Mouse (Mus musculus): ENCODE results near the gene P2rx1. TPM values are rescaled to one million over a fixed set of nuclear protein-coding genes. Genes with fewer than 3 reads are reported as not detected.

Gene P2rx1
- total RNA-seq, 2 experiments from 2014 or later, result 0.15 to 0.44 TPM

GRCm38 (mm10) chr11:72962378-72962777 is 36.5 kb upstream of the P2rx1 start:
- Histone ChIP-seq H3K4me3 (no peak overlapping the region), H3K27ac (no peak overlapping the region)
- TF ChIP-seq CTCF (conservative IDR thresholded peaks at IDR 0.05), result no peak
- no peak for DNase-seq (ENCODE audit: low spot score in 2 of 2)

DNA sequence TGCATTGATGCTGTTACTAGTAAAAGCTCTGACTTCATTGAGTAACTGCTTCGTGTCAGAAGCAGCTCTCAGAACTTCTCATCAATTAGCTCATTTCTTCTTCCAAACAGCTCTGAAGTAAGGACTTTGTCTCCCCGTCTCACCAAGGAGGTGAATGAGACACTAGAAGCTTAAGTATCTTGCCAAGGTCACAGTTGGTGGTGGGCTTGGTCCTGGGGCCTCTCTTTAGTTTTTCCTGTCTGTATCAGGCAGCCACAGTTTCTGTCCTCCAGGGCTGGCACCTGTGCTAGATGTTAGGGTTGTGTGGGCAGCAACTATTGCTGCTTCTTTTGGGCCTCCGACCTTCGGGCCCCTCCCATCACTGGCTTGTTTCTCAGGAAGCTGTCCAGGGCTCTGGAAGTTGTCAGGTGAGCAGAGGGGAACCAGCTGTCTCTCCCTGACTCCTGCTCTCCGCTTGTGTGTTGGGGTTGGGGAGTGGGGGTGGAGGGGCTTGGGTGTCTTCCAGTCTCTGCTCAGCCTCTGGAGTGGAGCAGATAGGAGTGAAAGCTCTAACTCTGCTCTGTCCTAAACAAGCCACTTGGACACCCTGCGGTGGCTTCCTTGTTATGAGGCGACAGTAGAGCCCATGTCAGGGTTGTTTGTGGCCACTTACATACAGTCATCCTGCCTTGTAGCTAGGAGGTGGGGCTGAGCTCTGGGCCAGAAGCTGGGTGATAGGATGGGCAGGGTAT is 35.7 kb upstream of the P2rx1 start:
- DNase-seq (ENCODE audit: low spot score in 2 of 2), result no peak
- TF ChIP-seq CTCF (conservative IDR thresholded peaks at IDR 0.05), result no peak
- Histone ChIP-seq H3K4me3 (no peak overlapping the region), H3K27ac (no peak overlapping the region)

- no peak overlapping the region for H3K27ac ChIP-seq
- DNase-seq (ENCODE audit: low spot score in 2 of 2), result no peak
- H3K4me3 ChIP-seq, result no peak overlapping the region
- TF ChIP-seq CTCF (conservative IDR thresholded peaks at IDR 0.05), result no peak
Observed at GRCm38 (mm10) chr11:72963789-72964294, 35.1 kb upstream of the P2rx1 start.

GRCm38 (mm10) chr11:72974995-72975503 is 23.9 kb upstream of the P2rx1 start:
- Histone ChIP-seq H3K4me3 (no peak overlapping the region), H3K27ac (no peak overlapping the region)
- DNase-seq (ENCODE audit: low spot score in 2 of 2), result no peak

GRCm38 (mm10) chr11:72982516-72982915 is 16.4 kb upstream of the P2rx1 start:
- no peak overlapping the region for H3K4me3 ChIP-seq
- TF ChIP-seq CTCF (conservative IDR thresholded peaks at IDR 0.05), result no peak
- DNase-seq (ENCODE audit: low spot score in 2 of 2), result no peak
- no peak overlapping the region for H3K27ac ChIP-seq

More at GRCm38 (mm10) chr11:72974995-72975503, 23.9 kb upstream of the P2rx1 start:
- no peak for TF ChIP-seq CTCF (conservative IDR thresholded peaks at IDR 0.05)

DNA sequence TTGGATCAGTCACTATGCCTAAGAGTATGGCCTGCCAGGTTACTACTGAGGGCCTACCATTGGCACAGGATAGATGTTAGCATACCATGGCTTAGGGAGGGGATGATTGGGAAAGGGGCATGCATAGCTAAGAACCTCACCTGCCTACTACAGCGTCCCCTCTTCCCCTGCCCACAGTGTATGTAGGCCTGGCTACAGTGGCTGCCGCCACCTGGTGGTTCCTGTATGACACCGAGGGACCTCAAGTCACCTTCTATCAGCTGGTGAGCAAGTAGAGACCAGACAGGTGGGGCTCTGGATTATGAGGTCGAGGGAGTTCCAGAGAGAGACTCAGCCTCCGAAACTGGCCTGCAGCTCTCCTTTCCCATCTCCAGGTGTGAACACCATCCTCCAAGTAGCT is 15.6 kb upstream of the P2rx1 start:
- Histone ChIP-seq H3K27ac (no peak overlapping the region), H3K4me3 (no peak overlapping the region)
- TF ChIP-seq CTCF (conservative IDR thresholded peaks at IDR 0.05), result peak; percentile 63
- no peak for DNase-seq (ENCODE audit: low spot score in 2 of 2)

DNA sequence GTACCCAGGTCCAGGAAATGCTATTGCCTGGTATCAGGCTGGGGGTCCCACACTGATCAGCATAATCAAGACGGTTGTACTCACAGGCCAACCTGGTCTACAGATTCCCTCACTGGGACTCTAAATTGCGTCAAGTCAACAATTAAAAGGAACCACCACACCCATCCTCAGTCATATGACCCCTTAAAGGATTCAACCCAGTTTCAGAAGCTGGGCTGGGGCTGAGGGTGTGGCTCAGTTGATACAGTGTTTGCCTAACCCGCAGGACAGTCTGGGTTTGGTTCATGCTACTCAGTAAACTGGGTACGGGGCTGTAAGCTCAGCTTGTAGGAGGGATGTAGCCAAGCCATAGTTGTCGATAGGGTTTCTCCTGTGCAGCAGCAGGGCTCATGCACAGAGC is 12.2 kb upstream of the P2rx1 start:
- Histone ChIP-seq H3K4me3 (no peak overlapping the region), H3K27ac (no peak overlapping the region)
- no peak for DNase-seq (ENCODE audit: low spot score in 2 of 2)
- TF ChIP-seq CTCF (conservative IDR thresholded peaks at IDR 0.05), result no peak

- DNase-seq (ENCODE audit: low spot score in 2 of 2), result no peak
- Histone ChIP-seq H3K4me3 (no peak overlapping the region), H3K27ac (no peak overlapping the region)
- TF ChIP-seq CTCF (conservative IDR thresholded peaks at IDR 0.05), result no peak
Observed at GRCm38 (mm10) chr11:72987234-72987633, 11.7 kb upstream of the P2rx1 start.

- TF ChIP-seq CTCF (conservative IDR thresholded peaks at IDR 0.05), result no peak
- Histone ChIP-seq H3K27ac (no peak overlapping the region), H3K4me3 (no peak overlapping the region)
- DNase-seq (ENCODE audit: low spot score in 2 of 2), result no peak
Observed at GRCm38 (mm10) chr11:72987807-72988206, 11.1 kb upstream of the P2rx1 start.

- DNase-seq (ENCODE audit: low spot score in 2 of 2), result no peak
- TF ChIP-seq CTCF (conservative IDR thresholded peaks at IDR 0.05), result no peak
- Histone ChIP-seq H3K4me3 (no peak overlapping the region), H3K27ac (no peak overlapping the region)
Observed at GRCm38 (mm10) chr11:72989044-72989443, 9.9 kb upstream of the P2rx1 start.

GRCm38 (mm10) chr11:72990688-72991087 is 8.2 kb upstream of the P2rx1 start:
- no peak for DNase-seq (ENCODE audit: low spot score in 2 of 2)
- no peak overlapping the region for H3K4me3 ChIP-seq
- H3K27ac ChIP-seq, result no peak overlapping the region
- TF ChIP-seq CTCF (conservative IDR thresholded peaks at IDR 0.05), result no peak

- no peak for TF ChIP-seq CTCF (conservative IDR thresholded peaks at IDR 0.05)
- no peak for DNase-seq (ENCODE audit: low spot score in 2 of 2)
- H3K4me3 ChIP-seq, result no peak overlapping the region
Observed at GRCm38 (mm10) chr11:72991961-72992360, 6.9 kb upstream of the P2rx1 start.

GRCm38 (mm10) chr11:72996346-72996745 is 2.6 kb upstream of the P2rx1 start:
- DNase-seq (ENCODE audit: low spot score in 2 of 2), result no peak
- no peak for TF ChIP-seq CTCF (conservative IDR thresholded peaks at IDR 0.05)
- Histone ChIP-seq H3K4me3 (no peak overlapping the region), H3K27ac (no peak overlapping the region)

More at GRCm38 (mm10) chr11:72991961-72992360, 6.9 kb upstream of the P2rx1 start:
- no peak overlapping the region for H3K27ac ChIP-seq

DNA sequence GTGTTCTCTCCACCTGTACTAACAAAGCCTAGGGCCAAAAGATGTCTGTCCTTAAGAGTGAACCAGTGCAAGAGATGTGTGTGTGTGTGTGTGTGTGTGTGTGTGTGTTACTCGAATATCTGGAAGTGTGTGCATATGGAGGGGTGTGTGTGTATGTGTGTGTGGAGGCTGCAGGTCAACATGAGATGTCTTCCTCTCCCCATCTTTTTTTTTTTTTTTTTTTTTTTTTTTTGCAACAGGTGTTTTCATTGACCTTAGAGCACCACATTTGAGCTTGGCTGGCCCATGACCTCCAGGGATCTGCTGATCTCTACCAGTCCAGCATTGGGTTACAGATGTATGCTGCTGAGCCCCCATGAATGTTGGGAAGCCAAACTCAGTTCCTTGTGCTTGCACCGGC is 2.1 kb upstream of the P2rx1 start:
- H3K27ac ChIP-seq, result no peak overlapping the region
- no peak overlapping the region for H3K4me3 ChIP-seq
- no peak for TF ChIP-seq CTCF (conservative IDR thresholded peaks at IDR 0.05)
- DNase-seq (ENCODE audit: low spot score in 2 of 2), result no peak
